Mouse (Mus musculus): ENCODE results near the gene Eci2.
"Not testable (repeated sequence)": the region's sequence is repeated elsewhere in the genome, so short reads cannot be mapped to it uniquely, and the experiment has no call there.

The Eci2 gene

GRCm38 (mm10) chr13:35026879-35027278, at the start of gene Eci2:
Gene Eci2 (minus strand): TSS chr13:35027096.
- DNase-seq (ENCODE audit: extremely low read depth, insufficient read length, low spot score): no peak

GRCm38 (mm10) chr13:35074862-35075261, 48.0 kb upstream of the Eci2 start:
- DNase-seq (ENCODE audit: extremely low read depth, insufficient read length, low spot score): no peak

GRCm38 (mm10) chr13:35070485-35071472, 43.9 kb upstream of the Eci2 start:
- no peak for DNase-seq (ENCODE audit: extremely low read depth, insufficient read length, low spot score)

GRCm38 (mm10) chr13:35067084-35067483, 40.2 kb upstream of the Eci2 start:
- DNase-seq (ENCODE audit: extremely low read depth, insufficient read length, low spot score): no peak

- DNase-seq (ENCODE audit: extremely low read depth, insufficient read length, low spot score): no peak
These were observed 39.1 kb upstream of the Eci2 start for GRCm38 (mm10) chr13:35066033-35066432.

GRCm38 (mm10) chr13:35064381-35064780, 37.5 kb upstream of the Eci2 start:
- no peak for DNase-seq (ENCODE audit: extremely low read depth, insufficient read length, low spot score)

GRCm38 (mm10) chr13:35058145-35058544, 31.2 kb upstream of the Eci2 start:
- DNase-seq (ENCODE audit: extremely low read depth, insufficient read length, low spot score): no peak

- DNase-seq (ENCODE audit: extremely low read depth, insufficient read length, low spot score): no peak
These were observed 9.6 kb upstream of the Eci2 start for GRCm38 (mm10) chr13:35036486-35036885.

GRCm38 (mm10) chr13:35035731-35036130, 8.8 kb upstream of the Eci2 start:
- no peak for DNase-seq (ENCODE audit: extremely low read depth, insufficient read length, low spot score)

GRCm38 (mm10) chr13:35033571-35033970, 6.7 kb upstream of the Eci2 start:
- DNase-seq (ENCODE audit: extremely low read depth, insufficient read length, low spot score): no peak

- no peak for DNase-seq (ENCODE audit: extremely low read depth, insufficient read length, low spot score)
These were observed 4.8 kb upstream of the Eci2 start for GRCm38 (mm10) chr13:35031684-35032082.

- no peak for DNase-seq (ENCODE audit: extremely low read depth, insufficient read length, low spot score)
These were observed 4.2 kb upstream of the Eci2 start for GRCm38 (mm10) chr13:35030979-35031683.

- no peak for DNase-seq (ENCODE audit: extremely low read depth, insufficient read length, low spot score)
These were observed 1.5 kb upstream of the Eci2 start for GRCm38 (mm10) chr13:35028365-35028764.

GRCm38 (mm10) chr13:35023401-35023800, 3.5 kb downstream of the Eci2 start:
- not testable (repeated sequence) for DNase-seq (ENCODE audit: extremely low read depth, insufficient read length, low spot score)

GRCm38 (mm10) chr13:35020383-35020782, 6.5 kb downstream of the Eci2 start:
- DNase-seq (ENCODE audit: extremely low read depth, insufficient read length, low spot score): no peak

- no peak for DNase-seq (ENCODE audit: extremely low read depth, insufficient read length, low spot score)
These were observed 7.9 kb downstream of the Eci2 start for GRCm38 (mm10) chr13:35018866-35019536.

GRCm38 (mm10) chr13:35017392-35017791, 9.5 kb downstream of the Eci2 start:
- DNase-seq (ENCODE audit: extremely low read depth, insufficient read length, low spot score): no peak

GRCm38 (mm10) chr13:35016067-35016466, 10.8 kb downstream of the Eci2 start:
- DNase-seq (ENCODE audit: extremely low read depth, insufficient read length, low spot score): no peak

- no peak for DNase-seq (ENCODE audit: extremely low read depth, insufficient read length, low spot score)
These were observed 31.0 kb downstream of the Eci2 start for GRCm38 (mm10) chr13:34995925-34996324.

- DNase-seq (ENCODE audit: extremely low read depth, insufficient read length, low spot score): peak; percentile 97
These were observed 32.7 kb downstream of the Eci2 start for GRCm38 (mm10) chr13:34993983-34994811.
